Mouse (Mus musculus) cerebellum, postnatal 14 days (tissue): Measurements from ENCODE around the gene Apol7e.
A peak's percentile ranks its signal among the peaks of the same experiment; 100 is the strongest.
"Not testable (repeated sequence)": the region's sequence is repeated elsewhere in the genome, so short reads cannot be mapped to it uniquely, and the experiment has no call there.

Source experiments
- DNase-seq, 2 experiments: peaks; one replicate each; pipeline ENCODE4 v3.0.0; 2021; ENCODE audit warnings: mixed read lengths in 2 of 2

Apol7e gene

DNA sequence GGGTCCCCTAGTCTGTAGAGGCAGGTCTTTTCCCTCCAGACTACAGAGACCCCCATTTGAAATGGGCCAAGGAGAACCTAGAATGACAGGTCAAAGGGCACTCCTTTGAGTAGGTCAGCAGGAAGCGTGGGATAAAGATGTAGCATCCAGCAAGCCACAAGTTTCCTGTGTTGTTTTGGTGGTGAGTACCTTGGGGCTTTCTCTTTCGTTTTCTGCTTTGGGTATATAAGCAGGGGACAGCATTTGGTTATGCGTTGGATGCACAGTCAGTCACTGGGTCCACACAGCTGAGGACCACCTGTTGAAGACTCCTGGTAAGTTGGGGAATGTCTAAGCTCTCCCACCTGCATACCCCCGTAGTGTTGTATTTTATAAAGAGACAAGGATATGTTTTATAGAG is at the start of gene Apol7e:
Apol7e (plus strand) TSS at position 202 of the 400 bp plus-strand sequence.
- not testable (repeated sequence) for DNase-seq

DNA sequence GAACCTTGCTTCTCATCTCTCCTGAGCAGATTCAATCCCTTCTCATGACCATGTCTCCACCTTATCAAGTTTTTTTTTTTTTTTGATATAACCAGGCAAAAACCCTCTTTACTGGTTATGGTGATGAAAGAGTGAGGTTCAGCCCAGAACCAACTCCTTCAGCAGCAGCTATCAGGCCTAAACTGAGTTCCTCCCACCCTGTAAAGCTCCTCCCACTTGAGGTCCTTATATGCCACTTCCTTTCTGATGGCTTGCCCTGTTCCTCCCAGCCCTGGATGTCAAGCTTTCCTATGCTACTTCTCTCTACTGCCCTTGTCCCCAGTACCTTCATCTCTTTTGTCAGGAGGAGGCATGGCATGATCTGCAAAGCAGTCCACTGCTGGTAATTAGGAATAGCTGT is 47.5 kb upstream of the Apol7e start:
- DNase-seq: not testable (repeated sequence)

DNA sequence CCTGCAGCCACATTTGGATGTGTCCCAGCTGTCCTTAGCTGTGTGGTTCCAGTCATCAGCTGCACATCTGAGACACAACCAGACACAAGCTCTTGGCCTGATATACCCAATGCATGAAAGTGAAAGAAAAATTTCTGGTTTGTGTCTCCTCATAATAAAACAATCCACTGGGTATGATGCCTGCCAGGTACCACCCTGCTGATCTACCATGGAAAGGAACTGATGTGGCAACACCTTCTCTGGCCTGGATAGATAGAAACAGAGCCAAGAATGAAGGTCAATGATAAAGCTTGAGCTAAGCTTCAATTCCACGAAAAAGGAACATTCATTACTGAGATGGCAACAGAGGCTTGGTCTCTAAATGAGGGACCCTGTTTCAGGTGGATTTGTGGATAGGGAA is 38.9 kb upstream of the Apol7e start:
- DNase-seq: not testable (repeated sequence)

DNA sequence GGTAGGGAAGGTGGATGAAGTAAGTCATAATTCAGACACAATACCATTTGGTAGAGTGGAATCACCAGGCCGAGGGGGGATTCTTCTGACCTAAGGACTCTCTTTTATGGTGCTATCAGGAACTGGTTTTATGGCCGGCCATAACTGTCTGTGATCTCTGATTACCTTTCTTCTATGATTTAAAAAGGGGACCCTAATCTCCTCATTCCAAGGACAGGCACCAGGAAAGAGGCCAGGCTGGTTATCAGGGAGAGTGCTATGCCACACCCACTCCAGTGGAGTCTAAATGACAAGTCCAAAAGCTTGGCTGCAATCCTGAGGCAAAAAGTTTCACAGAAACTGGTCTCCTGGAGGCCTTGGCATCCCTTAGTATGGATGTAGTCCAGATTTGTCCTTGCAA is 36.8 kb upstream of the Apol7e start:
- DNase-seq: not testable (repeated sequence)

DNA sequence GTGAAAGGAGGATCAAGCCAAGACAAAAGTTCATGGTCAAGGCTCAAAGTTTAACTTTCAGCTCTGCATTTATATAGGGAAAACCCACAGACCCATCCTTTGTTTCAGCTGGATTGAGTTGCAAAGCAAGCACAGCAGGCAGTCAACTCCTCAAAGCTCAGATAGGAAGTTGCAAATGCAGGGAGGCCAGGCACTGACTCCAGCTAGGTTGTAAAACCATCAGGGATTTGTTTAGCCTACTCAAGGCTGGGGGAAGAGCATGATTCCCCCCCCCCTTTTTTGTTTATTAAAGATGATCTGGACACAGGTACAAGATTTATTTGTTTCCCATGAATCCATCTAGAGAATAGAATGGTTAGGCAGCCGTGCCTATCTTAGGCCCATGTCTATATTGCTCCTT is 24.6 kb upstream of the Apol7e start:
- DNase-seq: not testable (repeated sequence)

DNA sequence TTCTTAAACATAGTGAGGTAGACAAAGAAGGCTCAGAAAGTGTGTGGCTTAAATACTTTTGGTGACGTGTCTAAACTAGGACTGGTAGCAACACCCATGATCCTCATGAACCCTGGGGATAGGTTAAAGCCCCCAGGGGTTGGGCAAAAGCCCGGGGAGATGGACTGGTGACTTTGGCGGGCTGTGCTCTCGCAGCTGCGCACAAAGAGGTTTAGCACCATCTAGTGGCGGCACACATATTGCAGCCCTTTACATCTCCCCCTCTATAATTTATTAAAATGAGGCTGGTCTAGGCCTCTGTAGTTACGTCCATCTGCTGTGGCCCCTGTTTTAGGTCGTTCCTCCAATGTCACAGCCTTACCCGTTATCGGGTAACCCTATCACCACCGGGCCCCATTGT is 14.7 kb upstream of the Apol7e start:
- DNase-seq: peak; percentile 43 to 70

DNA sequence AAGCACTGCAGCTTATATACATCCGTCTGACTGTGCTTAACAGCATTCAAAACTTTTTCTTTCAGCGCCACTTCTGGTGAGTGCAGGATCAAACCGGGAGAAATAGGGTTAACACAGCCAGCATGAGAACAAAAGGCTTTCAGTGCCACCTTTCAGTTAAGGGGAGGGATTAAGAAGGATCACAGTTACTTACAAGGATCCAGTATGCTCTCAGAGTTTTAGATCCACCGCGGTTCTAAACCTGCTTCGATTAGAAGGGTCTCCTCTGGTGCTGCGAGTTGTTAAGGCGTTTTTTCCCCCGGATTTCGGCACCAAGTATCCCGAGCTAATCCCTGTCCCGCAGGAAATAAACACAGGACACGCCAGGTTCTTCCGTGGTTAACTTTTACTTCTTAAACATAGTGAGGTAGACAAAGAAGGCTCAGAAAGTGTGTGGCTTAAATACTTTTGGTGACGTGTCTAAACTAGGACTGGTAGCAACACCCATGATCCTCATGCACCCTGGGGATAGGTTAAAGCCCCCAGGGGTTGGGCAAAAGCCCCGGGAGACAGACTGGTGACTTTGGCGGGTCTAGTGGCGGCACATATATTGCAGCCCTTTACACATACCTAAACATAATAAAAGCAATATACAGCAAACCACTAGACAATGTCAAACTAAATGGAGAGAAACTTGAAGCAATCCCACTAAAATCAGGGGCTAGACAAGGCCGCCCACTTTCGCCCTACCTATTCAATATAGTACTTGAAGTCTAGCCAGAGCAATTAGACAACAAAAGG is 6.9 kb upstream of the Apol7e start:
- DNase-seq: not testable (repeated sequence)

DNA sequence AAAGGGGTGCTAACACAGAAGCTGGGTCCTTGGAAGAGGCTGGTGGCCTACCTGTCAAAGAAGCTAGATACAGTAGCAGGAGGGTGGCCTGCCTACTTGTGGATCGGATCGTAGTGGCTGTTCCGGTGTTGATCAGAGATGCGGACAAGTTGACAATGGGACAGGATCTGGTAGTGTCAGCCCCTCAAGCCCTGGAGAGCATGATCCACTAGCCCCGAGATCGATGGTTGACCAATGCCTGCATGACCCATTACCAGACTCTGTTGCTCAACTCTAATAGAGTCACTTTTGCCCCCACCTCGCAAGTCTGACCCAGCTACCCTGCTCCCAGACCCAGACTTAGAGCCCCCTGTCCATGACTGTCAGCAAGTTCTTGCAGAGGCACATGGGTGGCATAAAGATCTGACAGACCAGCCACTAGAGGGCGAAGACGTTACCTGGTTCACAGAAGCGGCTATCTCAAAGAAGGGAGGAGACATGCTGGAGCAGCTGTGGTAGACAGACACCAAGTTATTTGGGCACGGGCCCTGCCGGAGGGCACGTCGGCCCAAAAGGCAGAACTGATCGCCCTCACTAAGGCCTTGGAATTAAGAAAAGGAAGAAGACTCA is 3.9 kb upstream of the Apol7e start:
- DNase-seq: peak; percentile 12 to 21

DNA sequence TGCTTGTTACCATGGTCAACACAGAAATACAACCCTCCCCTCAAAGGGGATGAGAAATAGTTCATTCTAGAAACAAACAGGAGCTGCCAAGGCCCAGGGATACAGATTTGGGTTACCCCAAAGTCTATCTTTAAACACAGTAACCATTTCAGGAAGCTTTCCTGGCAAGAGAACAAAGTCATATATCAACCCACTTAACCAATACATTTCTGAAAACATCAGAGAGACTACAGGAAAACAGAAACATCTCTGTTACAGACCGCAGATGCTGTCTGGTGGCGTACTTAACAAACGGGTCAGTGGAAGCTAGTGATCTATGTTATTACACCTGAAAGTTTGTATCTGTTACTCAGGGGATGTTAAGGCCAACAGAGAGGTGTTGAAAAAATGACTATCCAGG is 6.6 kb downstream of the Apol7e start:
- DNase-seq: not testable (repeated sequence)

DNA sequence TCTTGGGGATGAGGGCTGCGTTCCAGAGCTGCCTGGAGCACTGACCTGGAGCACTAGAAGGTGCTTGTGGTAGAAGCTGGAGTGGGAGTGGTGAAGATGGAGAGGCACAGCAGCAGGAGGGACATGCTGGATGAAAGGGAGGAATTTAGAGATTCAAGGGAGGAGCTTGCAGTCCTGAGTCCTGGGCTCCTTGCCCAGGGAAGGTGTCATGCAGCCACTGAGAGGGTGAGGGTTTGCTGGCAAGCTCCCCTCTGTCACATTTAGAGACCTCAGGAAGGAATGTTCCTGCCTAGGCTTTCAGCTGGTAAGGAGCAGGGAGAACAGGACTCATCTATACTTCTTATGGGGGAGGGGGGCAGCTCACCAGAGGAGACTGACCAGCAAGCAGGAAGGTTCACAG is 10.3 kb downstream of the Apol7e start:
- DNase-seq: not testable (repeated sequence)

DNA sequence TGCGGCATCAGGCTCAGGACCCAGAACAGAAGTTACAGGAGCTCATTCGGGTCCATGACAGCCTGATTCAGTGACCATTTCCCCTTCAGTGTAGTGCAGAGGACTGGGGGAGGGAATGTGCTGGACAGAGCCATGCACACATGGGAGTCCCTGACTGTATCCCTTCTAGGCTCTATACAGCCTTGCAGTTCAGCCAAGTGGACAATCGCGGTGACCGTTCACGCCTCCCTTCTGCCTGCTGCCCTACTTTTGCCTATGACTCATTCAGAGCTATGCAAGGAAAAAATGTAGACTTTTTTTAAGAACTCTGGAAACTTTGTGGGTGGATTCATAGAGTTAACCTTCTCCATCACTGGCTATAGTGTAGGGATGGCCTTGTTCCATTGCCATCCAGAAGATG is 19.6 kb downstream of the Apol7e start:
- not testable (repeated sequence) for DNase-seq

DNA sequence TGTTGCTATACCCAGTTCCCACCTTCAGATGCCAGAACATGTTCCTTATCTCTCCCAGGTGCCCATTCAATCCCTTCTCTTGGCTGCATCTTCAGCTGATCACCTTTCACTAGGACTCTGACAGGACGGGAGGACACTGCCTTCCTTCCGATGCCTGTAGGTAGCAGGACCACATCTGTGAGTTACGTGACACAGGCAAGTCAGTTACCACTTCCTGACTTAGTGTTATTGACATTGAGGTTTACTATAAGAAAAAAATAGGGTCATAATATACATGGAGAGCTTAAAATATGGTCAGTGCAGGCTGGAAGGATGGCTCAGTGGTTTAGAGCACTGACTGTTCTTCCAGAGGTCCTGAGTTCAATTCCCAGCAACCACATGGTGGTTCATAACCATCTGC is 22.9 kb downstream of the Apol7e start:
- DNase-seq: not testable (repeated sequence)

DNA sequence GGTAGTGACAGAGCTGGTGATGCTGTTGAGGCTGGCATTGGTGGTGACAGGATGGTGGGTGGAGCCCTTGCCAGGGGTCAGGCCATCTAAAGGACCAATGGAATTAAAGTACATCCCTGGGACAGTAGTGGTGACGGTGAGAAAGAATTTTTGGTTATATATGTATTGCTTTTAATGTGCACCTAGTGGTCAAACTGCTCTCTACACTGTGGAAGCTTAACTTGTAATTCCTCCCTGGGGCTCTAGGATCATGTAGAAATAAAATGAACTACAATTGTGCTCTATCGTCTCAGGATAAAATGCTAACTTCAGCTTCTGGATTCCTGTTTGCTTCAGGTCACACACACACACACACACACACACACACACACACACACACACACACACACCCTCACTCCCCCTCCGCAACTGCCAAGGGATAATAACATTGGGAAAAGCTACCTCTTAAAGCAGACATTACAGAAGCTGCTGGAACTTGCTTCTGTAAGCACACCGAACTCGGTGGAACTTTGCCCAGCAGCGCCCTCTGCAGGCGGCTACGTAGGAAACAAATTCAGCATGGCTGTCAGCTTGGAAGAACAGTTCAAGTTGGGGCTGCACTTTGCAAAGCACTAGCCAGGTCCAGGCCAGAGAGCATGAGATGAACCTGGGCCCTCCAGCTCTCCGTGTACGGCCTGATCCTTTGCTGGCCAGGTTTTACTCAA is 25.7 kb downstream of the Apol7e start:
- not testable (repeated sequence) for DNase-seq

DNA sequence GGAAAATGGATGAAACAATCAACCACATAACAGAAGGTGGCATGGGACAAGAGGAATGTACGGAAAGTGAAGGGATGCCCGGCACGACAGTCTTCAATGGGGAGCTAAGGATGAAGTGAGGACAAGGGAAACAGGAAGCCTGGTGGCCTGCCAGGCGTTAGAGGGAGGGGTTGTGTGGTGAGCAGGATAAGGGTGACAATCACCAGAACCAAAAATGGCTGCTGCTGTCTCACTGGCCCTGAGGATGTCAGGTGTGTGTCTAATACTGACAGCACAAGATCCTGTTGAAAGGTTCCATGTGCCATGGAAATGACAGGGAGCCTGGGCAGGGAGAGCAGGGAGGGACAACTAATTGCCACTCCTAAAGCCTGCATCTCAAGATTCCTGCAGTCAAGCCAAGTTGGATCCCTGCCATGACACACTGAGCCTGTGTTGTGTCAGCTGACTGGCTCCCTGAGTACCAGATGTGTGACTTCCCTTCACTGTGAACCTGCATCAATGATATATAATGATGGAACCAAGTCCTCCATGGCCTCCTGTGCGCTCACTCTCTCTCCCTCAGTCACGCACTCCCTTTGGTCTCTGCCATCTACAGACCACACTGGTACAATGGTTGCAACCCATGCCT is 26.9 kb downstream of the Apol7e start:
- DNase-seq: peak in 1 of 2 experiments; percentile 14

DNA sequence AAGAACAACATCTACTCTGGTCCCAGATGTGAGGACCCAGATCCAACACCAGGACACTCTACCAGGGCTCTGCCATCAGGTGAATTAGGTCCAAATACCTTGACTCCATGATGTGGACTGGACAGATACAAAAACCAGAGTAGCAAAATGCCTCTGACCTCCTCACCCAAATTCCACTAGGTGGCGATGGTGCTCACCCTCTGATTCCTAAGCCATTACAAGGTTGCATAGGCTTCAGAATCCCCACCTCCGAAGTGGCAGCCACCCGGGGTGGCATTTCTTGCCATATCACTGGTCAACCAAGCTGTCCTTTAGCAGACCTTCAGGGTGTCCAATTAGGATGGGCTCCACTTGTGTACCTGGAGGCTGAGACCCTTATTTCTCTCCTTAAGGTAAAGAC is 28.5 kb downstream of the Apol7e start:
- peak; percentile 20 to 31 for DNase-seq

DNA sequence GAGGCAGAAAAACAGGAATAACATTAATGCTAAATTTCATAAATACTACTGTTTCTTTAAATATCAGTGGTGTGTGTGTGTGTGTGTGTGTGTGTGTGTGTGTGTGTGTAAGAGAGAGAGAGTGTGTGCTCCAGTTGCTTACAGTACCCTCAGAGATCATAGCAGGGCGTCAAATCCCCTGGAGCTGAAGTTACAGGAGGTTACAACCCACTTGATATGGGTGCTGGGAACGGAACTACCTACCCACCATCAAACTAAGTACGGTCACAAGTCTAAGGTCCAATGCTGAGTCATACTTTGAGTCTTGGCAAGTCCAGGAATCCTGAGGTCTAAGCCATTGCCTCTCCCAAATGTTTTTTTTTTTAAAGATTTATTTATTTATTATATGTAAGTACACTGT is 29.1 kb downstream of the Apol7e start:
- DNase-seq: not testable (repeated sequence)

DNA sequence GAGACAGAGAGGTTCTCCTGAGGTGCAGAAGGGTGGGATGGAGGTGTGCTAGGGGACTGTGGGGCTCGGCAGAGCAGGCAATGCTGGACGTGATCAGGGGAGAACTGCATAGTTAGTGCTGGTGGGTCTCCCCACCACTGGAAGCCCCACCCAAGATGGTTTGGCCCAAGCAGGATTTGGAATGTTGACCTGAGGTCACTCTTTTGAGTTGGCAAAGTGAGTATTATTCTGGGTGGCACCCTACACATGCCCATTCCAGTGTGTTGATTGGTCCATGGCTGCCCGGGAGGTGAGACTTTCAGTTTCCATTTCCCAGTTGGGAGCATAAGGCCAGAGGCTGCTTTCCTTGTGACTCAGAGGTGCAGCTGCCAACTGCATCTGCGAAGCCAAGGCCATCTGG is 30.1 kb downstream of the Apol7e start, which contains the start of gene Apol9b:
Apol9b (plus strand) TSS at position 301 of the 400 bp plus-strand sequence.
- not testable (repeated sequence) for DNase-seq

DNA sequence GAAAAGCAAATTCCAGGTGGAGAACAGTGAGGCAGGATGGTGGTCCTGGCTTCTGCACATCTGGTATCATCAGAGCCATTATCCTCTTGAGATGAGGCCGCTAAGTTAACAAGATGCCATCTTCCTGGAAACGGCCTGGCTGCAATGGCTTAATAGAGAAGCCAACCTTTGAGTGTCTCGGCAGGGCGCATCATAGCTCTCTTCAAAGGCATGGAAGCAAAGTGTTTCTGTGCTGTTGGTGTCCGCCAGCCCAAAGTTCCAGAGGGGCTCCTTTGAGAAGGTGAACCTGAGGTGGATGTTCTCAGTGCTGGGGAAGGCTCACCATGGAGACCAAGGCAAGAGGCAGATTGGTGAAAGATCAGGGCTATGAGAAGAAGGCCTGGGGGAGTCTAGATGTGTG is 32.9 kb downstream of the Apol7e start:
- DNase-seq: no peak

DNA sequence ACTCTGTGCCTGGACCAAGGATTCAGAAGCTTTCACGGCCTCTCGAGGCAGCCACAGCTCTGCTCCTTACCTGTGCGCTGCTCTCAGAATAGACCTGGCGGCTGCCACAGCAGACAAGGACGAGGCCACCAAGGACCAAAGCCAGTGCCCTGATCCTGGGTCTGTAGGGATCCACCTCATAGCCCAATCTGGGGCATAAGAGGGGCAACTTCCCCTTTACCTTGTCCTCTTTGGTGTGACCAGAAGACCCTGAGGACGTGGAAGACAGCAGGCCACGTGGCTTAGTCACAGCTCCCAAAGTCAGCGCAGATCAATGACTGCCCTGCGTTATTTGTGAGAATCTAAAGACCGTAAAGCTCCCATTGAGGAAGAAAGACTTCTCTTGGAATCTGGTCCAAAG is 34.2 kb downstream of the Apol7e start:
- not testable (repeated sequence) for DNase-seq

DNA sequence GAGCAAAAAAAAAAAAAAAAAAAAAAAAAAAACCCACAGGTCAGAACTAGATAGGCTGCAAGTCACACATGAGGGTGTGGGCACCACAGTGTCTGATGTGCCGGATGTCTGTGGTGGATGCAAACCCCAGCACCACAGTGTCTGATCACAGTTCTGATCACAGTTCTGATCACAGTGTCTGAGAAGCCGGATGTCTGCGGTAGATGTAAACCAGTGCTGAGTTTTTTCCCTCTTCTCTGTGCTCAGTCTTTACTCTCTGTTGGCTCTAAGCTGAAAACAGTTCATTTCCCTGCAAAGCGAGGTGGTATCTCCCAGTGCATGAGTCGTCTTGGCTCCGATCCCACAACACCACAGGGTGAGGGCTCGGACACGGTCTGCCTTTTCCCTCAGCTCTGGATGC is 34.7 kb downstream of the Apol7e start:
- peak; percentile 71 to 85 for DNase-seq

DNA sequence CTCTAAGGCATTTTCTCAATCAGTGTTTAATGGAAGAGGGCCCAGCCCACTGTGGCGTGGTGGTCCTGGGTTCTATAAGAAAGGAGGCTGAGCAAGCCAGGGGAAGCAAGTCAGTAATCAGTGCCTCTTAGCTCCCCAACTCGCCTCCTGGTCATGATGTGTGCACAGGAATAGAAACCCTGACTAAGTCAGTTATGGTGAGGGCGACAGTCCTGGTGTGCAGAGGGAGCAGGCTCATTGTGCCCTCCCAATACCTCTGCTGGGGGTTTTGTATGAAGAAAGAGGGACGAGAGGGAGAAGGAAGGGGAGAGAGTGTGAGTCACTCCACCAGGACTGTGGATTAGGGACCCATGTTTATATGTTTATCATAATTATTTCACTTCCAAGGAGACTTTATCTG is 35.2 kb downstream of the Apol7e start:
- not testable (repeated sequence) for DNase-seq

DNA sequence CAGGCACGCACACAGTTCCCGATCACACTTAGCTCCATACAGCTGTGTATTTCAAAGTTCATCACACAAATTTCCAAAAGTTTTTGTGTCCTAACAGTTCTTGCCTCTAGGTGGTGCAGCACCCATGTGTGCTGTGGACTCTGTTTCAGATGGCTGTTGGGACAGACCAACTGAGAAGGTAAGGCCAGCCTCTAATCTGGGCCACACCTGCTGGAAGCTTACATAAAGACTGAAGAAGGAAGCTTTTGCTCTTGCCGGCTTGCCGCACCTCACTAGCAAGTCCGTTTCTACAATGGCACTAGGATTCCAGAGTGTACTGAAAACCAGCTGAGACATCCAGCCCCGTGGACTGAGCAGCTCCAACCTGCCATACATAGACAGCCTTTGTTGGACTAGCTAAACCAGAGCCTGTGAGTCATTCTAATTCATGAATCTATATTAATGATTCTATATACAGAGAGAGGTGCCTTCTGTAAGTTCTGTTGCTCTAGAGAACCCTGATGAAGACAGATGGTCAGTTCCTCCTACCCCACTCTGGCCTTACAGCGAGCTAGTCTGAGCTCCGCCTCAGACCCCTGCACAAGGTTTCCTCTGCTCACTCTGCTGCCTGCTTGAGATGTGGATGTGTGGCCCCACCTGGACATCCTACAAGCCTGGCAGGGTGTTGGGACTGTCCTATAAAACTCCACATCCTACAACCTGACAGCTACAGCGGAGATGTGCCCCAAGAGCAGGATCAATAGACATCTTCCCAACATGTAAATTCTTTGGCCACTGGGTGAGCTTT is 42.0 kb downstream of the Apol7e start:
- DNase-seq: no peak
